Mouse (Mus musculus) lung, postnatal 4 days (tissue): ENCODE results near the gene Zw10.

Experiments used
- DNase-seq, 2 experiments: peaks; one replicate each; pipeline ENCODE4 v3.0.0; 2021

The Zw10 gene

DNA sequence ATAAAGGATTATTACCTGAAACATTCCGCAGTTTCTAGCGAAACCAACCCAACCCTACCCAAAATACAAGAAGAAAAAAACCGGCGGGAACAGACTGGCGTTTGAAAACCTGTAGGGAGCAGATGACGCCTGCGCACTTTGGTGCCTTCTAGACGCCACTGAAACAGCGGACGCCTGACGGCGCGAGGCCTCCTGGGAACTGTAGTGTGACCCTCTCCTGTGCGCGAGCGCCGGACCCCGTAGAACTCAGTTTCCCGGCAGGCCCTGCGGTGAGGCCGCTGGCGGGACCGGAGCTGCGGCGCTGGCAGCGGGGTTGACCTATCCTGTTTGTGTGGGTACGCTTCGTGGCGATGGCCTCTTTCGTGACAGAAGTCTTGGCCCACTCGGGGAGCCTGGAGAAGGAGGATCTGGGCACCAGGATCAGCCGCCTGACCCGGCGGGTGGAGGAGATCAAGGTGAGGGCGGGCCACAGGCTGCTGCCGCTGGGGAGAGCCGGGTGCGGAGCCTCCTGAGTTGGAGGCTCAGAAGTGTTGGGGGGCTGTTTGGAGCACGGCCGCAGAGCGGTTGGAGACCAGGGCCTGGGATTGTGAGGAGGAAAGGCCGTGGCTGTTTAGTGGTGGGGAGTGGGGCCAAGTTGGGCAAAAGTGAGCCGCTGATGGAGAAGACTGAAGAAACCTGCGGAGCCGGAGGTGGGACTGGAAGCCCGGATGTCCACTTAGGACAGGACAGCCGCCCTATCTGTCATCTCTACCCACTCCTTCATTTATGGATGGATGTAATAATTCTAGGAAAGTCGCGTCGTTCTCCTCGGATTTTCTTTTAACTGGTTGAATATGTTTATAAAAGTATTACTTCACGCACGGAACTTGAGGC lies at the start of gene Zw10:
Zw10 (plus strand) TSS at position 281 of the 873 bp plus-strand sequence.
- DNase-seq = peak; percentile 94 to 95

DNA sequence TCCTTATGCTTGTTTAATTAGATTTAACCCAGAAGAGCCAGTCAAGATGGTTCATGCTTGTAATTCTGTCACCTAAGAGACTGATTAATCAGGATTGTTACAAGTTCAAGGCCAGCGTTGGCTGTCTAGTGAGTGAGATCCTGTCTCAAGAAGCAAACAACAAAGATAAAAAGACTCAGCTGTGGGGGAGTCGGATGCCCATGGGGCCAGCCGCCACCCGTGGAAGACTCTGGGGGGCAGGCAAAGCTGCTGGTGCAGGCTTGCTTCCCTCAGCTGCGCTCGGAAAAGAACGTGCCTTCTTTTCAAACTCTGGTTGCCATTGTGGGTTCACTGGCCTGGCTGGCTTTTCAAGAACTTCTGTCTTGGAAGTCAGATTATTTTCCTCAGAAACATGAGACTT lies 39.6 kb upstream of the Zw10 start:
- DNase-seq = no peak

DNA sequence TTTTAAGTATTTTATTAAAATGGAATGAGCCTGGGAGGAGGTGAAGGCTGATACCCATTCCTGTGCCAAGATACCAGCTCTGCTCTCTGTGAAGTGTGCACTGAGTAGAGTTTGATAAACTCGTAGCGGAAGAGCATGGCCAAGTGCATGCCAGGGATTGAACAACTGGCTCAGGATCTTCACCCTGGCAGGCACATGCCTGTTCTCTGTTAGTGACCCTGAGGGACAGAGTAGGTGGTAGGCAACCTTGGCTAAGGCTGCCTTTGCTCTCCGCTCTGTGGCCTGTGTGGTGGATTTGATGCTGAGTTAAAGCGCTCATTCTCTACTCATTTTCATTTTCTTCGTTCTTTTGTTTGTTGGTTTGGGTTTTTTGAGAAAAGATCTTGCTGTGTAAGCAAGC lies 34.1 kb upstream of the Zw10 start:
- no peak for DNase-seq

DNA sequence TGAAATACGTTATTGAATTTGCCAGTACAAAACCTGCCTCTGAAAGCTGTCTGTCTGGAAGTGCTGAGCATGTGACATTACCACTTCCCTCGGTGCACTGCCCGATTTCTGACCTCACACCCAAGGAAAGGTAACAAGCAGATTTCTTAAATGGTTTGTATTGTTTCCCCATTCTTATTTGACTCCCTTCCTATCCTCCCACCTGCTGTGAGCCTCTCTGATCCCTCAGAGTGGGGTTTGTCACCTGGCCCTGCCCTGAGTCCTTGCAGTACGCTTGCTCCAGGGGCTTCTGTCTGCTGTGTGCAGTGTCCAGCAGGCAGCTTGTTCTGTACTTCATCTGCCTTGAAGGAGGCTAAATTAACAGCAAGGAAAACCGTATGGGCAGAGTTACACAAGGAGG lies 31.5 kb upstream of the Zw10 start:
- DNase-seq = no peak

DNA sequence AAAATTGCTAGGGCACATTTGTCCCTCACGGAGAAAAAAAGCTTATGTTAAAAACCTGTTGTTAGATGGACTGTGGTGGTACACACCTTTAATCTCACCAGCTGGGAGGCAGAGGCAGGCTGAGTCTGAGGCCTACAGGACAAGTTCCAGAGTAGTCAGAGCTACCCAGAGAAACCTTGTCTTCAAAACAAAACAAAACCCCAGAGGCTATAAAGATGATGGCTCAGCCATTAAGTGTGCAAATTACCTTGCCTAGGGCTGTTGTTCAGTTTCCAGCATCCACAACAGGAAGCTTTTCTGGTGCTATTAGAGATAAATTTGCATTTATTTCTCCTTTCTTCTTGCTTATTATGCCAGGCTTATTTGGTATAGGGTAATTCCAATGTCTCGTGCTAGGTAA lies 30.9 kb upstream of the Zw10 start:
- no peak for DNase-seq

DNA sequence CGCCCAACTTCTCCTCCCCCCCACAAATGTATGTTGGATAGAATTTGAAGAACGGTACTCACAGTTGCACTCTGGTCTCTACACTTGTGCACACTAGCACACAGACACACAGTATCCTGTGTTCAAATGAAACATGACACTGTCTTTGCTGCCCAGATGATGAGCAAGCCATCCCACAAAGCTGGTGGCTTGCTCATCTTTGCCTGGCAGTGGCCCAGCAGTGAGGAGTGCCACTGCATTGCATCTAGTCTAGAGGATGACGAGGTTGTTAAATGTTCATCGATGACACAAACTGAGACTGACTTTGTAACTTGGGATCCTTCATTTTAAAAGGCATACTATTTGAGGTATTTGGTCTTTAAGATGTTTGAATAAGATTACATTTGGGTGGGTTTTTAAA lies 20.6 kb upstream of the Zw10 start:
- no peak for DNase-seq

DNA sequence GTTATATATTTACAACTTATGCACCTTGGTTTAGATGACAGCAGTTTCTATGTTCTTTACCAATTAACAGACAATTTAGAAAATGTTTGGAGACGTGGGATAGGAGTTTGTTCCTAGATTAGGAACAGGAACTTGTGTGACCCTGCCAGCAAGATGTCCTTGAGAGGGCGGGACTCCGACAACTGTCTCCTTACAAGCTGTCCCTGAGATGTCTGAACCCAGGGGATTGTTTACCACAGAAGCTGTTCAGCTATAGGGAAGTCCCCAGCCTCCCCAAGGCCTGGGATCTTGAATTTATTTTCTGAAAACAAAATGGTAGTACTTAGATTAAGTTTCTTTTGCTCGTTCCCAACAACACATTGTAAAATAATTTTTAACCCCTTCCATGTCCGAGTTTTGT lies 4.5 kb upstream of the Zw10 start:
- DNase-seq = no peak

DNA sequence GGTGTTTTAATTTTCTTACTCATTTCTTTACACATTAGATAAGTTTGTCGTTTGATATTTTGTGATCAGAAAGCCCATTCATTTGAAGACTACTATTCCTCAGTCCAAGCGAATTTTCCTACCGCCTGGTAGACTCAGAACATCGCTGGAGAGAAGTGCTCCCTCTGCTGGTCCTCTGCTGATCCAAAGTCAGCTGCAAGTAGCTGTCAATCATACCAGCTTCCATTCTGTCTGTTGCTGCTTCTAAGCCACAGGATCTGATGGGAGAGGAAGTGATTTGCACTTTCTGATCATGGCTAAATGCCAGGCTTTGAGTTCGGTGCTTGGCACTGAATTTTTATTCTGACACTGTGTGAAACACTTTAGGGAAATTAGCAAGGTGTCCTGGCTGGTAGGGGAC lies 4.1 kb upstream of the Zw10 start:
- peak; percentile 41 to 72 for DNase-seq

DNA sequence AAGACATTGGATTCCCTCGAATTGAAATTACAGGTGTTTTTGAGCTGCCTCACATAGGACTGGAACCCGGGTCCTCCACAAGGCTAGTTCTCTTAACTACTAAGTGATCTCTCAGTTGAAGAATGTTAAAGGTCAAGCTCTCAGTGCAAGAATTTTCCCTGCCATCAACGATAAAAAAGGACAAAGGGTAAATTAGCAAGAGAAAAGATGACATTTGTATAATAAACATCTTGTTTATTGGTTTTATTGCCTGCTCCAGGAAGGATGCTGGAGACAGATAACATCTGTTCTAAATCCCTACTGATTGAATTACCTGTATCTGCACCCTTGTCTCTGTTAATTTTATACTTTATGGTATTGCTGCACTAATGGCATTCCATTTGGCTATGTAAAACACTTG lies 1.4 kb upstream of the Zw10 start:
- DNase-seq = no peak

DNA sequence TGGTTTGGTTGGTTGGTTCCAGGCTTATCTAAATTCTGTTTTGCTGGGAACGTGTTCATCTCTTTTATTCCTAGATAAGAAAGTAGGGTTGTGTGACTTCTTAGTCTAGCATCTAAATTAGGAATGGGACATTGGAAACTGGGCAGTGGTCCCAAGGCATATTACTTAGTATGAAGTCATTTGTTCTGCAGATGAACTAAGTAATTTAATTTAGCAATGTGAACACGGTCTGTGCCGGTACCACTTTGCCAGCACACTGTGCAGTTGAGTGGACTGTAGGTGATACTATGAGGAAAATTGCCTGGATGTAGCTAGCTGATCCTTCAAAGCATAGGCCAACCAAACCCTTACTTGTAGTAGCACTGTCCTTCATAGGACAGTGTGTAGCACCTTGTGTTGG lies 21.4 kb downstream of the Zw10 start:
- DNase-seq = no peak

DNA sequence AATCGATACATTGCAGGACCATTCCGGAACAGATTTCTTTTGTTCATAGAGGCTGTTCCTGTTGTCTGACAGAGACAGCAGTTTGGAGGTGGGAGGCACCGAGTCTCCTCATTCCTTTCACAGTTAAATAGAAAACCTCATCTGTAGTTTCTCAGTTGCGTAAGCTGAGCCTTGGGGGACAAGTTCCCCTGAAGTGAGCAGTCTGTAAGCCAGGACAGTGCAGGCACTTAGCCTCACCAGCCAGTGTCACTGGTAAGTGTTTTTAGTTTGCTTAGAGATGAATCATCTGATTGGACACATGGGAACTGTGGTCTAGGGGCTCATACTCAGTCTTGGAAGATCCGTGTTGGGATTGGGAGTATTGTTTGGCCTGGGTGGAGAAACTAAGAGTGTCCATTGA lies 25.7 kb downstream of the Zw10 start, which contains the start of gene Tmprss5:
Tmprss5 (plus strand) TSS at position 154 of the 400 bp plus-strand sequence.
- DNase-seq = no peak

DNA sequence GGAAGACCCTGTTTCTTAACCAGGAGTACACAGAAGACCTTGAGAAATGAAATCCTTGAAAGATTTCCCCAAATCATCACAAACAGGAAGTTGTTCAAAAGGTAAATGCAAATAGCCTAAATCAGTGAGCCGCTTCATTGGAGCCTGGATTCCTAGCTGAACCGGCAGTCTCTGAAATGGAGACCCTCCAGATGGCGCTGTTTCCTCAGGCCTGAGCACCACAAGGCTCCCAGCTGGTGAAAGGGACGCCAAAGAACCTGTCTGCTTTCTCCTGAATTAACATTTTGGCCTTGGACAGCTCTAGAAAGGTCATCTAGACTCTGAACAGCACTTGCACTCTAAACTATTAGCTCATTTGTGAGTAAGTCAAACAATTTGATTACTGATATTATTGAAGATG lies 26.1 kb downstream of the Zw10 start:
- DNase-seq = peak; percentile 54 to 69

DNA sequence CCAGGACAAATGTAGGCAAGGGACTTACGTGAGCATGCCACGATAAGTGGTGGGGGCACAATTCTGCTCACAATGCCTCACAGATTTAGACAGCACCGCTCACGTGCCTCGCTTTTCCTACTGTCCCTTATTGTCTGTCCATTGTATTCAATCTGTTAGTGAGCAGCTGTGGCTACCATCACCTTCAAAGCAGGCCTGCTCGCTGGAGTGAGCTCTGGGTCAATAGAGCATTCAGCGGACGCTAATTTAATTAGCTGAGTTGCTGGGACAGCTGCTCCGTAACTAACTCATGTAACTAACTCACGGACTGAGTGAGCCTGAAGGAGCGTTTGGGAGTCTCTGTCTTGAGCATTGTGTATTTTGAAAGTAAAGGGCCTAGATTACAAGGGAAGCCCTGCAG lies 31.9 kb downstream of the Zw10 start:
- DNase-seq = no peak

DNA sequence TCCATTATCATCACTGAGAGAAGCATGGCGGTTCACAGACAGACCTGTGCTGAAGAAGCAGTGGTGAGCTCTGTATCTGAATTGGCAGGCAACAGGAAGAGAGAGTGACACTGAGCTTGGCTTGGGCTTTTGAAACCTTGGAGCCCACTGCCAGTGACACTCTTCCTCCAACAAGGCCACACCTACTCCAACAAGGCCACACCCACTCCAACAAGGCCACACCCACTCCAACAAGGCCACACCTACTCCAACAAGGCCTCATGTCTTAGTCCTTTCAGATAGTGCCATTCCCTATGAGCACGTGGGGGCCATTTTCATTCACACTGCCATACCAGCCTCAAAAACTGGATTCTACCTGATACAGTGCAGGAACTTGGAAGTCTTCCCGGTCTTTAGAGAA lies 43.5 kb downstream of the Zw10 start:
- DNase-seq = no peak

DNA sequence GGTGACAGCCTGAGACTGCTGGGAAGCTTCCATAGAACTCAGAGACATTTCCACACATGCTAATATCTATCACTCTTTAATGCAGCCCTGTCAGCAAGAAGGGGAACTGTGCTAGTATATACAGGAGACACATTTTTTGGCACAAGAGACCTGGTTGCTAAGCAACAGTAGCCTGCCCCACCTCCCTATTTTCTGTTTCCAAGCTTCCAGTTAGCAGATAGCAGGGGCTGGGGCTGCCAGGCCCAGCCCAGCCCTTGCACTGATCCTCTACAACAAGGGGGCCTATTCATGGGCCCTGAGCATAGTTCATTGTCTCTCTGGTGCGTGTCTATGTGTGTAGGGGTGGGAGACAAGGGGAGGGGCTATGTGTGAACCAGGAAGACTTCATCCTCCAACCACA lies 46.9 kb downstream of the Zw10 start:
- no peak for DNase-seq

DNA sequence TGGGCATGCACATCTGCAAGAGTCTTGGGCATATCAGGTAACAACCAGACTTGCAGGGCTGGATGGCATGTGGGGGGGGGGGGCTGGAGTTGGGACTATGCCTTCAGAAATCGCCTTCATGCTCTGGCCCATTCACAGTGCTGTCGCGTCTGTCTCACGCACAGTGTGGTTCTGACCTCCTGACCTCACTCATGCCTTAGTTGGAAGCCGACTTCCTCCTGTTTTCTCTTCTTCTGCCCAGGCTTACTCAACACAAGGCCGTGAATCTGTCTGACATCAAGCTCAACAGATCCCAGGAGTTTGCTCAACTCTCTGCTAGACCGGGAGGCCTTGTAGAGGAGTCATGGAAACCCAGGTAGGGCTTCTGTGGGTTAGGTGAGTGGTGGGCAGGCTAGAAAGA lies 53.7 kb downstream of the Zw10 start:
- DNase-seq = no peak

DNA sequence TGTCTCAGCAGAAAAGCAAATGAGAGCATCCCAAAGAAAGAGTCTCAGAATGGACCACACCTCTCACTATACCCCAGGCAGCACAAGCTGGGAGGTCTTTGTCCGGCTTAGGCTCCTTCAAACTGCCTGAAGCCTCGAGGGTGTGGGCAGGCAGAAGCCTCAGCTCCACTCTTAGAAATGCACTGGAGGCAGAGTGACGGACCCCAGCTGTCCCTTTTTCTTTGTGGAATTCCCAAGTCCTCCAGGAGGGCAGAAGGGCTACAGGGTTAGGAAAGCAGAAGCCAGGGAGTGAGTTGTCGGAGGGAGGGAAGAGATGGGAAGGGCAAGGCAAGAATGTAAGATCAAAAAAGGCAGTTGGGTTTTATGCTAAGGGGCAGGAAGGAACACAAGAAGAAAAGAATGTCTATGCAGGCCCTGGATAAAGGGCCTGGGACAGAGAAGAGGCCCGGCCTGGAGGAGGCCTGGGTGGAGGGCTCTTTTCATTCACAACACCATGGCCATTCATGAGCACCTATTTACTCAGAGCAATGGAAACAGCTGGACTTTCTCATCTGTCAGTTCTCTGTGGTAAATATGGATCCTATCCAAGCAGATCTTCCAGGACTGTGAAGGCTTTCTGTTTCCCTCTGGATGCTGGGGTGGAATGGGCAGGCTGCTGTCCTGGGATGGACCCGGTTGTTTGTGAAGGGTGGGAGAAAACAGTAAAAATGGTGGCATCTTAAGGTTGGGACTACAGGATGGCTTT lies 55.2 kb downstream of the Zw10 start:
- peak; percentile 31 to 75 for DNase-seq

DNA sequence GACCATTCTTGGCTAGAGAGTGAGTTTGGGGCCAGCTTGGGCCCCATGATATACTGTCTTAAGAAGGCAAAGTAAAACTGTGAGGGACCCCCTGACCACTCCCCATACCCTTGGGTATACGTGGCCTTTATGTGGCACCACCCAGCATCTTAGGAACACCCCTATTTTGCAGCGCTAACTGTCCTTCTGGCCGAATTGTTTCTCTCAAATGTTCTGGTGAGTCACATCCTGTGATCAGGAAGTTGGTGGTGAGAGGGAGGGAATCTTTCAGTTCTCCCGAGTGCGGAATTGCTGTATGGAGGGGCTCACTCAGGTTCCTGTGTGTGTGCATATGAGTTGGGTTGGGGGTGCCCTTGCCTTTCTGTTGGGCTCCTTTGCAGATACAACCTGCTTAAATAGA lies 55.9 kb downstream of the Zw10 start:
- DNase-seq = no peak

DNA sequence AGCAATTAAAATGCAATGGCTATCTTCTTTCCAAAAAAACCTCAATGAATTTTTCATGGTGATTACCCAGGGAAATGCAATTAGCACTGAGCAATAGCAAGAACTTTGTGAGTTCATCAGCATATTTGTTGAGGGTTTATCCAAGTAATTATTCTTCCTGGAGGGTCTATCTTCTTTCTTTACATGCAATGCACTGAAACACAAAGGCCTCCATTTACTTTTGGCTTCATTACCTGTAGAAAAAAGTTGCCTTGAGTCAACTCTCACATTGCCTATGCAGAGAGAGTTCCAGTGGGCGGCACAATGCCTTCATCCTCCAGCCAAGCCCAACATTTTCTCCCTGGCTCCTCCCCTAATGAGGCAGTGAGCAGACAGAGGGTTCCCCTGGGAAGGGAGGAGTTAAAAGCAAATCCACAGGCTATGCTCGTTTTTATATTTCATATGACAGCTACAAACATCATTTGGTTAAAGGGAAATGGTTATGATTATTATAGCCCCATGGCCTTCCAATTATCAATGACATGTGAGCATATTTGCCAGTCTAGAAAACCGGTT lies 62.9 kb downstream of the Zw10 start:
- DNase-seq = no peak

DNA sequence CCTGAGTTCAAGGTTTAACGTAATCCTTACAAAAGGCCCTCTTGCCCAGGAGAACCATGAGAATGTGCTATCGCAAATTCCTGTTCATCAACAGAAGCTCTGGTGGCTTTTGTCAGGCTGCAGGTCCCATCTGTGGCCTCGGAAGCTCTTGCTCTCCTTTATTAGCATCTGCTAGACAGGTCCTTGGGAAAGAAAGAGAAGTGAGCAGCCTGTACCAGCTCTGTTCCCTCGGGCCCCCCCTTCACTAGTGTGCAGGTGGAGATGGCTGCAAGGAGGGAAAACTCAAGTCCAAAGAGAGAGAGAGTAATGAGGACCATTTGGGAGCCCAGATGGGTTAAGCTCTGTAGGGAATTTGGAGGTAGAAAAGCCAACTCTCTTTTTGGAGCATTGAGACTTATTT lies 64.3 kb downstream of the Zw10 start:
- no peak for DNase-seq

DNA sequence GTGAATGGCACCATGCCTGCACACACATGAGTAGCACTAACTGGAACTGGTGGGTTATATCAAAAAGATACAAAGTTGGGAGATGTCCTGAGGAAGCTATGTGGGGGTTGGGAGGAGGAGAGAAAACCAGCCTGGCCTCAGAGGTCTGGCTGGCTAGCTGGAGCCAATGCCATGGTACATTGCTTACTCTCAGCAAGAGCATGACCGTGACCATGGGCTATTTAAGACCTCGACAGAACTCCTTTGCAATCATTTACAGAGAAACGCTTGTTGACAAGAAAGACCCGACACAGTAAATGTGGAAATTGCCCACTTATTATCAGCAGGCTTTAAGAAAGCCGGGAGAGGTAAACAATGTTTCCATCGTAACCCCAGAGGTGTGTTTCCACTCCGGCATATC lies 70.3 kb downstream of the Zw10 start:
- DNase-seq = no peak
